Mouse (Mus musculus) kidney, adult 2 months (tissue): ENCODE results near the gene Sorcs2.

Experiments used
- CTCF ChIP-seq: fragments of 200-500 bp; conservative IDR thresholded peaks from 2 replicates; pipeline ENCODE4 v1.5.1; 2011; ENCODE audit warnings: low read depth, mild to moderate bottlenecking, control low read depth, low read length, moderate library complexity, mixed read lengths; ENCODE audit not compliant: insufficient read depth, insufficient read length
- POLR2A ChIP-seq: fragments of 200-500 bp; IDR thresholded peaks from one replicate; pipeline ENCODE4 v1.6.1; 2011; ENCODE audit warnings: low read depth, low read length, control low read depth

DNA sequence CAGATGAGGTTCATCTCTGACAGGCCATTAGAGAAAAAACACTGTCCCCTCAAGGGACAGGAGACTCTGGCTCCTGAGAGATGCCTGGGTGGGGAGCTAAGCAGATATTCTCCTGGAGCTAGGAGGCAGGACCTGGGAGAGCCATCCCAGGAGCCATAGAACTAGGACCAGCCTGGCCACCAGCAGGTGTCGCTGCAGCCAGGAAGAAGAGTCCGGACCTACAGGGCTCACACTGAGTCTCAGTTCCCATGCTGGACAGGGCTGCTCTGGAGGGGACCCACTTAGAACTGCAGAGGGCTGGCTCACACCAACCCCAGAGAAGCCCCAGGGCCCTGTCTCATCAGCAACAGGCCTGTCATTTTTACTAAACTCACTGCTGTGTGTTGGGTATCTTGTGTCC is 74.4 kb downstream of the Sorcs2 start:
- TF ChIP-seq CTCF: peak; percentile 79
- no peak for TF ChIP-seq POLR2A
